Mouse (Mus musculus) hindlimb bud, embryonic 11.5 days (tissue): ENCODE data around the gene Dpp10.

Experiments used
- DNase-seq: peaks from one replicate; pipeline ENCODE4 v3.0.0-alpha.2; 2012; ENCODE audit warnings: low read depth, low spot score; ENCODE audit errors: extremely low spot score

The Dpp10 gene

GRCm38 (mm10) chr1:124044925-124045640, at the start of gene Dpp10:
Gene Dpp10, minus strand, starts transcription at chr1:124045559.
- no peak for DNase-seq

GRCm38 (mm10) chr1:124048544-124048943, 3.2 kb upstream of the Dpp10 start:
- DNase-seq = no peak

- no peak for DNase-seq
Observed at GRCm38 (mm10) chr1:124045761-124046300, 472 bp upstream of the Dpp10 start.

GRCm38 (mm10) chr1:124044161-124044560, 1.2 kb downstream of the Dpp10 start:
- no peak for DNase-seq

- no peak for DNase-seq
Observed at GRCm38 (mm10) chr1:124043421-124043820, 1.9 kb downstream of the Dpp10 start.

GRCm38 (mm10) chr1:124041559-124041958, 3.8 kb downstream of the Dpp10 start:
- DNase-seq = no peak

- DNase-seq = no peak
Observed at GRCm38 (mm10) chr1:124035306-124035990, 9.9 kb downstream of the Dpp10 start.

GRCm38 (mm10) chr1:124032677-124033076, 12.7 kb downstream of the Dpp10 start:
- DNase-seq = no peak

- no peak for DNase-seq
Observed at GRCm38 (mm10) chr1:124031968-124032367, 13.4 kb downstream of the Dpp10 start.

GRCm38 (mm10) chr1:124002797-124003196, 42.6 kb downstream of the Dpp10 start:
- DNase-seq = no peak

GRCm38 (mm10) chr1:123995780-123996179, 49.6 kb downstream of the Dpp10 start:
- DNase-seq = no peak

GRCm38 (mm10) chr1:123985324-123986024, 59.9 kb downstream of the Dpp10 start:
- DNase-seq = no peak

GRCm38 (mm10) chr1:123978597-123978996, 66.8 kb downstream of the Dpp10 start:
- no peak for DNase-seq

GRCm38 (mm10) chr1:123974621-123975020, 70.7 kb downstream of the Dpp10 start:
- no peak for DNase-seq

GRCm38 (mm10) chr1:123946149-123946548, 99.2 kb downstream of the Dpp10 start:
- DNase-seq = no peak

GRCm38 (mm10) chr1:123940826-123941225, 104.5 kb downstream of the Dpp10 start:
- no peak for DNase-seq

- DNase-seq = no peak
Observed at GRCm38 (mm10) chr1:123933812-123934727, 111.3 kb downstream of the Dpp10 start.

GRCm38 (mm10) chr1:123928003-123928370, 117.4 kb downstream of the Dpp10 start:
- no peak for DNase-seq

- DNase-seq = no peak
Observed at GRCm38 (mm10) chr1:123927278-123928002, 117.9 kb downstream of the Dpp10 start.

GRCm38 (mm10) chr1:123924905-123925304, 120.5 kb downstream of the Dpp10 start:
- no peak for DNase-seq
